Mouse (Mus musculus) myocyte (in vitro differentiated cells): ENCODE measurements at regions not wholly inside any gene's neighbourhood (a gene's known extent, or its start where the extent isn't known, plus 50 kb on each side); places are given as distances from the start of the nearest gene placed in this dataset.

Source experiments
- H3K27me3 ChIP-seq: one replicate; pipeline ENCODE4 v1.6.1; 2011; ENCODE audit not compliant: control insufficient read depth, insufficient read depth, insufficient read length
- H3K36me3 ChIP-seq: one replicate; pipeline ENCODE4 v1.6.1; 2011; ENCODE audit not compliant: control insufficient read depth, insufficient read depth
- H3K4me2 ChIP-seq: one replicate; pipeline ENCODE4 v1.6.1; 2011; ENCODE audit warnings: low read depth, control low read depth
- H3K4me3 ChIP-seq: one replicate; pipeline ENCODE4 v1.5.1; 2011; ENCODE audit warnings: mild to moderate bottlenecking, control low read depth, moderate library complexity
- H3K79me2 ChIP-seq: one replicate; pipeline ENCODE4 v1.6.1; 2011; ENCODE audit not compliant: control insufficient read depth, insufficient read depth
- H3ac ChIP-seq: one replicate; pipeline ENCODE4 v1.6.1; 2011; ENCODE audit not compliant: control insufficient read depth, insufficient read length
- CEBPB ChIP-seq: IDR thresholded peaks from 2 replicates; pipeline ENCODE4 v1.6.1; 2011; ENCODE audit warnings: mild to moderate bottlenecking, moderate library complexity; ENCODE audit not compliant: poor library complexity, insufficient read depth, severe bottlenecking
- E2F4 ChIP-seq: IDR thresholded peaks from one replicate; pipeline ENCODE4 v1.6.1; 2011; ENCODE audit warnings: mild to moderate bottlenecking, control low read depth, moderate library complexity; ENCODE audit not compliant: insufficient read depth
- MAX ChIP-seq: IDR thresholded peaks from one replicate; pipeline ENCODE4 v1.6.1; 2011; ENCODE audit warnings: low read depth, mild to moderate bottlenecking, control low read depth
- MYOD1 ChIP-seq, 3 experiments: IDR thresholded peaks; one replicate each; pipeline ENCODE4 v1.6.1; 2011; ENCODE audit warnings: control low read depth in 2 of 3, low read depth in 2 of 3, mild to moderate bottlenecking in 2 of 3, moderate library complexity in 1 of 3; ENCODE audit not compliant: insufficient read length in 2 of 3, control insufficient read depth in 1 of 3
- MYOG ChIP-seq, 3 experiments: IDR thresholded peaks; one replicate each; pipeline ENCODE4 v1.6.1; 2011; ENCODE audit warnings: control low read depth in 2 of 3, low read depth in 2 of 3, mild to moderate bottlenecking in 2 of 3; ENCODE audit not compliant: insufficient read length in 2 of 3, control insufficient read depth in 1 of 3, insufficient read depth in 1 of 3
- POLR2A ChIP-seq: IDR thresholded peaks from one replicate; pipeline ENCODE4 v1.6.1; 2011; ENCODE audit warnings: low read depth, mild to moderate bottlenecking, control low read depth, moderate library complexity; ENCODE audit not compliant: insufficient read length
- POLR2AphosphoS2 ChIP-seq: IDR thresholded peaks from one replicate; pipeline ENCODE4 v1.6.1; 2011; ENCODE audit warnings: low read depth, control low read depth; ENCODE audit not compliant: insufficient read length
- REST ChIP-seq: IDR thresholded peaks from one replicate; pipeline ENCODE4 v1.6.1; 2011; ENCODE audit warnings: mild to moderate bottlenecking, control low read depth, moderate library complexity; ENCODE audit not compliant: insufficient read depth, insufficient read length
- SRF ChIP-seq: IDR thresholded peaks from one replicate; pipeline ENCODE4 v1.6.1; 2011; ENCODE audit warnings: low read depth; ENCODE audit not compliant: control insufficient read depth, insufficient read length
- TCF12 ChIP-seq: IDR thresholded peaks from one replicate; pipeline ENCODE4 v1.6.1; 2011; ENCODE audit warnings: mild to moderate bottlenecking, control low read depth; ENCODE audit not compliant: poor library complexity, insufficient read depth, severe bottlenecking
- TCF3 ChIP-seq: IDR thresholded peaks from one replicate; pipeline ENCODE4 v1.6.1; 2011; ENCODE audit warnings: low read depth, control low read depth; ENCODE audit not compliant: insufficient read length
- USF1 ChIP-seq: IDR thresholded peaks from one replicate; pipeline ENCODE4 v1.6.1; 2011; ENCODE audit warnings: low read depth, mild to moderate bottlenecking, control low read depth, moderate library complexity

DNA sequence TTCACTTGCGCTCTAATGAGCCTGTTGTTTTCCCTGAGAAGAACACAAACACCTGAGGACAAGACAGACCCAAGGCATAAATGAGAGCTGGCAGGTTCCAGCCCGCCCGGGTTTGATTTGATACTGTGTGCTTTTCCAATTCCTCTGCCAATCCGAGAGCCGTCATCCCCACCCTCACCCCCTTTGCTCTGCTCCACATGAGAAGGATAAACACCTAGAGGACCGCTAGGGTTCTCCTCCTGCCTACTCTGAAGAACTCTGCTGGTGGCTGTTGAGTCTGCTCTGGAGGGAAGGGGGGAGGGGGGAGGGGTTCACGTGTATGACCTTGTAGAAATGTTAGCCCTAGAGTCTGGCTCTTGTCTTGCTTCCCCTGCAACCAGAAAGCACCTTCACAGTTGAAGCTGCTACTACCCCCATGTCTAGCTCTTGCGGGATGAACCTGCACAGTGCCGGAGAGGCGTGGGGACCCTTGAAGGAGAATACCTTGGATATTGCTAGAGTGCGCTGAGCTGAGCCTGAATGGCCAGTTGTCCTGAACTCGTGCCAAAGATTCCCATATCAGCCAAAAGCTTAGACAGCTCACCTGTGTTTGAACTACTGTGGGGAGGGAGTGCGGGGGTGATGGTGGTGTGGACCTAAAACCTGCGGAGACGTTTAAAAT, 225.0 kb upstream of the Atp5g3 start:
- no peak overlapping the region for H3K4me2 ChIP-seq
- no peak overlapping the region for H3ac ChIP-seq
- peaks cover 14% of the 10 kb centered on the region for H3K27me3 ChIP-seq
- H3K36me3 ChIP-seq: no peaks in the 10 kb centered on the region
- H3K79me2 ChIP-seq: no peaks in the 10 kb centered on the region
- no peak for TF ChIP-seq MAX
- TF ChIP-seq MYOG (IDR thresholded peaks at IDR 0.05; ENCODE audit: control insufficient read depth in 1 of 3, insufficient read depth in 1 of 3, insufficient read length in 2 of 3, low read depth in 2 of 3): no peak
- TF ChIP-seq POLR2A: no peak
- TF ChIP-seq TCF12: no peak
- no peak for TF ChIP-seq MYOD1 (IDR thresholded peaks at IDR 0.05; ENCODE audit: control insufficient read depth in 1 of 3, insufficient read length in 2 of 3, low read depth in 2 of 3)
- no peak for TF ChIP-seq SRF
- no peak for TF ChIP-seq REST
- no peak for TF ChIP-seq USF1
- no peak for TF ChIP-seq CEBPB
- no peak for TF ChIP-seq POLR2AphosphoS2
- no peak for TF ChIP-seq E2F4
- no peak for TF ChIP-seq TCF3
- no peak overlapping the region for H3K4me3 ChIP-seq

DNA sequence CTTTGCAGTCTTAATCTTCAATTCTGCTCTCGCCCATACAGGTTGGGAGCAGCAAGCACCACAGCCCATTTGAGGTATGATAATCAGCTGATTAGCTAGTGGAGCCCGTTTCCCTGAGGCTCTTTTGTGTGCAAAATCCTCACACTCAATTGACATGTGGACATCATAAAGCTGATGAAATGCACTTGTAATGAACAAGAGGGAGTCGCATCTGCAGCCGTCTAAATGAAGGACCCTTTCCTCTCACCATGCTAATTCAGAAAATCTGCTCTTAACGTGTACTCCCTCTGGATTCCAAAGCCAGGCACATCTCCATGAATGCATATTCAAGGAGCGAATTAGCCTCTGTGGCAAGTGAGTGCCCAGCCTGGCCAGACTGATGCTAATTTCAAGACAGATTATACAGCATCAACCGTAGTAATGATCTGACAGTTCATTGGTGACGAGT, 219.0 kb upstream of the Atp5g3 start:
- H3K79me2 ChIP-seq: no peaks in the 10 kb centered on the region
- no peak for TF ChIP-seq SRF
- no peak for TF ChIP-seq MAX
- TF ChIP-seq USF1: no peak
- TF ChIP-seq POLR2A: no peak
- no peak for TF ChIP-seq TCF3
- no peak for TF ChIP-seq POLR2AphosphoS2
- no peak for TF ChIP-seq REST
- no peak overlapping the region for H3K4me3 ChIP-seq
- H3K27me3 ChIP-seq: peaks cover 22% of the 10 kb centered on the region
- H3ac ChIP-seq: no peak overlapping the region
- H3K36me3 ChIP-seq: no peaks in the 10 kb centered on the region
- H3K4me2 ChIP-seq: peak overlapping the region; percentile 42

DNA sequence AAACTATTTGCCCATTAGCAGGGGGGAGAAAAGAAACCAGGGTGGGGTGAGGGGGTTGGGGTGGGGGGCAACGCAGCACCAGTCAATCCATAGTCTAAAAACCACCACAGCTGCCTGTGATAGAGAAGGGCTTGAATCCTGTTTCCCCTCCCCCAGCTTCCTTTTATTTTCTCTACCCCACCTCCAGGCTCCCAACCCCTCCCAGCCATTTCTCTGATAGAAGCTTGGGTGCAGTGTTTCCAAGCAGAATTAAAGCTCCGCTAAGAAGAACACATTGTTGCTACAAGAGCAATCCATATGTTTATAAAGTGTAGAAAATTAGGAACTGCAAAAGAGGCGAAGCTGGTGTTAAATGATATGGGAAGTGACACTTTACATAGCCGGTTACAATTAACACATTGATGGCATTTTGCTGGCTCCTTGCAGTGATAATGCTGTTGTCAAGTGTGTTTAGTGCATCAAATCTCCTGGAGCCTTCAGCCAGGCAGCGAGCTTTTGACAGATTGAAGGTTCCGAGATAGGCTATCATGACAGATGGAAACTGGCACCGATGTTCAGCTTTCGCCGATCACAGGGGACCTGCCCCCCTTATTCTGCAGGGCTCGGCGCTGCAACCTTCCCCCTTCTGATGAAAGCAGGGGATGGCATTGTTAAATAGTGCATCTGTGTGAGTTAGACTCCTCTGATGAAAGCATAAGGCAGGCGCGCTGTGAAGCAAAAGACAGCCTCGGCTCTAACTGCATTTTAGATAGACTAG, 217.8 kb upstream of the Atp5g3 start:
- Histone ChIP-seq H3K4me2 (no peak overlapping the region), H3K36me3 (no peaks in the 10 kb centered on the region), H3K79me2 (no peaks in the 10 kb centered on the region), H3ac (no peak overlapping the region), H3K27me3 (peaks cover 16% of the 10 kb centered on the region), H3K4me3 (no peak overlapping the region)
- TF ChIP-seq POLR2AphosphoS2 (no peak), REST (no peak)

DNA sequence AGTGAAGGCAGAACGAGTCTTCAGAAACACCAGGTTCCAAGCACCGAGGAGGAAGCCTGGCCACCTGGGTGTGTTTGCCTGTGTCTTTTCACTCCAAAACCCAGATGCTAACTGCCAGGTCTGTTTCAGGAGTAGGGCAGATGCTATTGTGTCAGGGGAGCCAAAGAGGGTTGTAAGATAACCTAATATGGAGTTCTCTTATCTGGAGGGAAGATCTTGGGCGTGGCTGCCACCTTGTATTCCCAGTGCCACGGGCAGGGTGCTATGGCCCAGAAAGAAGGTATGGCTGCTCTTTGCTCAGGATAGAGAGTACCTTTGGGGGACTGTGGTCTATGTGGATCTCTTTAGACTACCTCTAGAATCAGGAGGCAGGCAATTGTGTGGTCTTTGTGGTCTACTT, 216.0 kb upstream of the Atp5g3 start:
- Histone ChIP-seq H3K4me3 (no peak overlapping the region), H3K27me3 (peaks cover 27% of the 10 kb centered on the region), H3ac (no peak overlapping the region), H3K36me3 (no peaks in the 10 kb centered on the region), H3K4me2 (no peak overlapping the region), H3K79me2 (no peaks in the 10 kb centered on the region)
- no peak for TF ChIP-seq E2F4
- no peak for TF ChIP-seq TCF12
- TF ChIP-seq REST: no peak

DNA sequence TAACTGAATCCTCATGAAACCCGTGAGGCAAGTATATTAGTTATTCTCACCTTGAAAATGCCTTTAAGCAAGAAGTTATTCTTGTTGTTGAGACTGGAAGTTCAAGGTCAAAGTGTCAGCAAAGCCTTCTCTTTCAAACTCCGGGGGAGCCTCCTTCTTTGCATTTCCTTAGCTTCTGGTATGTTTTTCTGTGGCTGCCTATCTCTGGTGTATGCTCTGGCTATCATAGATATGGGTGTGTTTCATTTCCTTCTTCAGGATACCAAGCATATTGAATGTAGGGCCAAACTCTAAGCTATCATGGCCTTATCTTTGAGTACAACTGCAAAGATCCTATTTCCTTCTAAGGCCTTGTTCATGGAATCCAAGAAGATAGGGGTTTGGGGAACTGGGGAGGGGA, 213.1 kb upstream of the Atp5g3 start:
- Histone ChIP-seq H3ac (no peak overlapping the region), H3K27me3 (peaks cover 11% of the 10 kb centered on the region), H3K36me3 (no peaks in the 10 kb centered on the region), H3K4me2 (no peak overlapping the region), H3K4me3 (no peak overlapping the region), H3K79me2 (no peaks in the 10 kb centered on the region)
- TF ChIP-seq SRF (no peak), TCF12 (no peak), REST (no peak), CEBPB (no peak), POLR2A (no peak), MAX (no peak), MYOG (IDR thresholded peaks at IDR 0.05; ENCODE audit: control insufficient read depth in 1 of 3, insufficient read depth in 1 of 3, insufficient read length in 2 of 3, low read depth in 2 of 3) (no peak), POLR2AphosphoS2 (no peak), E2F4 (no peak), TCF3 (no peak), USF1 (no peak), MYOD1 (IDR thresholded peaks at IDR 0.05; ENCODE audit: control insufficient read depth in 1 of 3, insufficient read length in 2 of 3, low read depth in 2 of 3) (no peak)
